ENCODE assay signal across 26 mouse cellular contexts in the genomic region with DNA sequence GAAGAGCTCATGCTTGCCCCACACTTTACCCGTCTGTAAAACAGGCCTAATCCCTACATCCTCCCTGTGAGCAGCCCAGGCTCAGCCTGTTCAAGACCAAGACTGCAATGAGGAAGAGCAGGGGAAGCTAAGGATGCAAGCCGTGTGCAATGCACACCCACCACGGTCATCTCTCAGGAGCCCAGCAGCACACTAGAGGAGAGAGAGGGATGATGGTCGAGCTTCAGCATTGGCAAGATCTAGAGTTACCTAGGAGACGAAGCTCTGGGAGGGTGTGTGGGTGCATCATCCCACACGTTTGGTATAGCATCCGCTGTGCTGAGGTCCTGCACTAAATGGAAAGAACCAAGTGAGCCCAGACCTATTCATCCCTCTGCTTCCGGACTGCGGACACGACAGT. TPM values are rescaled to one million over a fixed set of nuclear protein-coding genes. Genes with fewer than 3 reads are reported as not detected.
DNase-seq lines count a peak whose midpoint lies in the region; ATAC-seq and TF ChIP-seq lines count a peak whose summit lies in the region.
"Had no signal": no experiment of that assay in that cellular context is flagged by ENCODE, and none has a peak within 500 bp of the region (broad histone marks: within the 10 kb centered on the region; RNA-seq: fewer than 3 reads in every experiment).

No protein-coding gene starts in this region.

- DNase-seq in layer of hippocampus, adult 2 months (ENCODE audit: low spot score in 2 of 2), result peak; percentile 21 to 51
- DNase-seq in layer of hippocampus, postnatal 25 days (ENCODE audit: extremely low spot score in 1 of 2, low spot score in 1 of 2), result no peak
- DNase-seq in frontal cortex, postnatal 36 days (ENCODE audit: low spot score in 2 of 2), result peak; percentile 47 to 53
- DNase-seq in left cerebral cortex, adult 2 months (ENCODE audit: extremely low spot score in 1 of 2, low spot score in 2 of 2), result peak; percentile 35 to 40
- peak; percentile 45 for DNase-seq in right cerebral cortex, postnatal 25 days
- no peak for DNase-seq in adrenal gland, postnatal 14 days
- DNase-seq in kidney, adult 2 months, result no peak
- DNase-seq: B cell, adult 2 months; cerebellum, adult 9-11 months; gastrocnemius, postnatal 14 days; heart, adult 18-20 months; heart, postnatal 4 days; liver, embryonic 13.5 days; lung, embryonic 14.5 days; lung, postnatal 36 days; retina, postnatal 1 day had no signal

- TF ChIP-seq POLR2A in kidney, adult 2 months (IDR thresholded peaks at IDR 0.05; ENCODE audit: low read depth, low read length), result no peak

- TF ChIP-seq CTCF in layer of hippocampus, adult 2 months (conservative IDR thresholded peaks at IDR 0.05), result no peak
- no peak for TF ChIP-seq CTCF in left cerebral cortex, adult 2 months (IDR thresholded peaks at IDR 0.05)
- TF ChIP-seq CTCF in kidney, adult 2 months (conservative IDR thresholded peaks at IDR 0.05; ENCODE audit: insufficient read depth, insufficient read length, low read depth, low read length), result no peak

- no peak for ATAC-seq in monocyte, adult 5-6 weeks (replicated peaks; ENCODE audit: insufficient number of reproducible peaks, low FRiP score, low TSS enrichment, poor library complexity, severe bottlenecking)
- ATAC-seq: intestine, embryonic 16.5 days had no signal

- no peaks in the 10 kb centered on the region for H3K4me1 ChIP-seq in kidney, adult 2 months (ENCODE audit: control insufficient read depth, insufficient read depth, low read length)
- H3K4me1 ChIP-seq: liver, embryonic 13.5 days had no signal

- 85% methylated on average over 10 of the region's 10 CpGs for WGBS in kidney, adult 2 months

- intact Hi-C loops in left cerebral cortex, adult 2 months (cut with DNase I), result no loop called here

- no peaks in the 10 kb centered on the region for H3K27me3 ChIP-seq in kidney, adult 2 months (replicated peaks; ENCODE audit: control insufficient read depth, insufficient read depth, low read length)
- H3K27me3 ChIP-seq: hindbrain, embryonic 15.5 days; kidney, embryonic 15.5 days; limb, embryonic 13.5 days; liver, embryonic 13.5 days had no signal

- H3K27ac ChIP-seq in layer of hippocampus, adult 2 months, result peak overlapping the region; percentile 86
- H3K27ac ChIP-seq in left cerebral cortex, adult 2 months, result peak overlapping the region; percentile 55
- H3K27ac ChIP-seq in kidney, adult 2 months (ENCODE audit: insufficient read depth, low read depth, low read length), result no peak overlapping the region
- H3K27ac ChIP-seq: hindbrain, embryonic 15.5 days; kidney, embryonic 15.5 days; limb, embryonic 13.5 days; liver, embryonic 13.5 days had no signal

- H3K4me3 ChIP-seq in layer of hippocampus, adult 2 months, result no peak overlapping the region
- H3K4me3 ChIP-seq in left cerebral cortex, adult 2 months, result no peak overlapping the region
- no peak overlapping the region for H3K4me3 ChIP-seq in kidney, adult 2 months (ENCODE audit: insufficient read depth, low read depth, low read length)
- H3K4me3 ChIP-seq: hindbrain, embryonic 15.5 days; kidney, embryonic 15.5 days; limb, embryonic 13.5 days; liver, embryonic 13.5 days had no signal

- no peaks in the 10 kb centered on the region for H3K36me3 ChIP-seq in kidney, adult 2 months (ENCODE audit: control insufficient read depth, insufficient read depth, low read length)
- H3K36me3 ChIP-seq: hindbrain, embryonic 15.5 days; kidney, embryonic 15.5 days; limb, embryonic 13.5 days; liver, embryonic 13.5 days had no signal

RNA-seq across cellular contexts. Expression of gene Bsnd, which starts 8.0 kb away (rescaled TPM):
- total RNA-seq in layer of hippocampus, adult 2 months (2021), result not detected
- total RNA-seq in layer of hippocampus, postnatal 25 days (2021), result not detected
- not detected for total RNA-seq in left cerebral cortex, adult 2 months (2021)
- total RNA-seq in monocyte, adult 5-6 weeks (2017), result not detected in 3 replicates
- total RNA-seq in adrenal gland, postnatal 14 days (2021), result not detected in 2 replicates
- polyA plus RNA-seq in kidney, adult 2 months (2012; rRNA removed), result 73.6 and 78.1 TPM in 2 replicates
- total RNA-seq: heart, adult 18-20 months; heart, postnatal 4 days; megakaryocyte-erythroid progenitor cell, adult 5-6 weeks; midbrain, postnatal 0 days had no signal
- polyA plus RNA-seq: heart, embryonic 14.5 days; intestine, embryonic 16.5 days; large intestine, adult 2 months; limb, embryonic 13.5 days; liver, embryonic 13.5 days; lung, embryonic 14.5 days; midbrain, postnatal 0 days; stomach, embryonic 16.5 days had no signal

RNA-seq across cellular contexts. Expression of gene Pcsk9, which starts 35.9 kb away (rescaled TPM):
- under 1 TPM; 0.10 TPM for total RNA-seq in layer of hippocampus, adult 2 months (2021)
- under 1 TPM; 0.17 to 0.23 TPM for total RNA-seq in layer of hippocampus, postnatal 25 days (2021)
- total RNA-seq in left cerebral cortex, adult 2 months (2021), result 1 to 10 TPM; 2.7 to 4.8 TPM
- not detected in 3 replicates for total RNA-seq in monocyte, adult 5-6 weeks (2017)
- 0.11 and 0.59 TPM in 2 replicates for total RNA-seq in adrenal gland, postnatal 14 days (2021)
- polyA plus RNA-seq in kidney, adult 2 months (2012; rRNA removed), result 5.8 and 6.0 TPM in 2 replicates
- total RNA-seq: gastrocnemius, postnatal 14 days; heart, adult 18-20 months; heart, postnatal 4 days; megakaryocyte-erythroid progenitor cell, adult 5-6 weeks had no signal

Comparison
In these comparisons a context has a peak if more than half of its experiments do, and no peak if none do; other contexts are left out.
1. DNase-seq: peak in layer of hippocampus, adult 2 months (2 of 2), frontal cortex, postnatal 36 days (2 of 2), left cerebral cortex, adult 2 months (2 of 2) and right cerebral cortex, postnatal 25 days (single experiment); none in layer of hippocampus, postnatal 25 days (0 of 2), adrenal gland, postnatal 14 days (single experiment) and kidney, adult 2 months (single experiment).